Mouse (Mus musculus) intestine, embryonic 16.5 days (tissue): ENCODE data around the gene Fgfr2. TPM values are rescaled to one million over a fixed set of nuclear protein-coding genes. Genes with fewer than 3 reads are reported as not detected.

ENCODE experiments used
- ATAC-seq: fragments of 200-750 bp; cut with Nextera tagmentation; 2 replicates; pipeline ENCODE4 v1.8.0; 2017; ENCODE audit warnings: moderate TSS enrichment, moderate library complexity
- H3K27ac ChIP-seq: fragments of 300-500 bp; sonication (generic); 2 replicates; pipeline ENCODE4 v1.5.1; 2014; ENCODE audit warnings: mild to moderate bottlenecking, low read length
- H3K27me3 ChIP-seq: fragments of 300-500 bp; sonication (generic); replicated peaks from 2 replicates; pipeline ENCODE4 v1.6.1; 2014; ENCODE audit warnings: low read length, control low read depth, mixed read lengths; ENCODE audit not compliant: control insufficient read depth, insufficient read depth
- H3K36me3 ChIP-seq: fragments of 300-500 bp; sonication (generic); 2 replicates; pipeline ENCODE4 v1.6.1; 2014; ENCODE audit warnings: low read length, control low read depth; ENCODE audit not compliant: control insufficient read depth, insufficient read depth
- H3K4me1 ChIP-seq: fragments of 300-500 bp; sonication (generic); 2 replicates; pipeline ENCODE4 v1.6.1; 2014; ENCODE audit warnings: low read length, control low read depth, mixed read lengths; ENCODE audit not compliant: control insufficient read depth, insufficient read depth
- H3K4me2 ChIP-seq: fragments of 300-500 bp; sonication (generic); 2 replicates; pipeline ENCODE4 v1.6.1; 2014; ENCODE audit warnings: low read depth, low read length, control low read depth
- H3K4me3 ChIP-seq: fragments of 300-500 bp; sonication (generic); 2 replicates; pipeline ENCODE4 v1.5.1; 2014; ENCODE audit warnings: mild to moderate bottlenecking, low read length
- H3K9ac ChIP-seq: fragments of 300-500 bp; sonication (generic); 2 replicates; pipeline ENCODE4 v1.6.1; 2014; ENCODE audit warnings: low read depth, low read length
- H3K9me3 ChIP-seq: fragments of 300-500 bp; sonication (generic); 2 replicates; pipeline ENCODE4 v1.6.1; 2016; ENCODE audit warnings: low read length, control low read depth; ENCODE audit not compliant: control insufficient read depth
- WGBS: fragments of 180-500 bp; shearing (Covaris S2); extraction: QIAGEN DNeasy Blood & Tissue Kit; methylation state at CpG from one replicate; pipeline ENCODE4 v1.1.7; 2014; 5-methylcytosine and 5-hydroxymethylcytosine counted together
- polyA plus RNA-seq: library from polyadenylated mRNA; unstranded; fragments of >200 nt; fragmentation: Nextera tagmentation; extraction: Ambion mirVana; gene quantifications from 2 replicates; pipeline ENCODE4 v1.2.1, GENCODE M21; 2015

Gene Fgfr2
- polyA plus RNA-seq, 1 experiment from 2014 or later: 47.3 TPM

- no peaks in the 10 kb centered on the region for H3K27me3 ChIP-seq
- H3K9me3 ChIP-seq: 0 out of 2 replicates have a peak, but pooled peaks cover 4% of the 10 kb centered on the region
- WGBS: 18% methylated on average over 10 of the region's 10 CpGs
- H3K9ac ChIP-seq: peak overlapping the region; percentile 50
- peak overlapping the region; percentile 25; the same call in 1 of the 2 replicates for H3K27ac ChIP-seq
- H3K36me3 ChIP-seq: 0 out of 2 replicates have a peak, but pooled peaks cover 2% of the 10 kb centered on the region
- H3K4me1 ChIP-seq: no peaks in the 10 kb centered on the region; the same call in 1 of the 2 replicates
- peak overlapping the region; percentile 58 for H3K4me2 ChIP-seq
- peak overlapping the region; percentile 34 for H3K4me3 ChIP-seq
- ATAC-seq: no peak
These were observed 2546.2 kb downstream of the Fgfr2 start for GRCm38 (mm10) chr7:130576981-130577380.

DNA sequence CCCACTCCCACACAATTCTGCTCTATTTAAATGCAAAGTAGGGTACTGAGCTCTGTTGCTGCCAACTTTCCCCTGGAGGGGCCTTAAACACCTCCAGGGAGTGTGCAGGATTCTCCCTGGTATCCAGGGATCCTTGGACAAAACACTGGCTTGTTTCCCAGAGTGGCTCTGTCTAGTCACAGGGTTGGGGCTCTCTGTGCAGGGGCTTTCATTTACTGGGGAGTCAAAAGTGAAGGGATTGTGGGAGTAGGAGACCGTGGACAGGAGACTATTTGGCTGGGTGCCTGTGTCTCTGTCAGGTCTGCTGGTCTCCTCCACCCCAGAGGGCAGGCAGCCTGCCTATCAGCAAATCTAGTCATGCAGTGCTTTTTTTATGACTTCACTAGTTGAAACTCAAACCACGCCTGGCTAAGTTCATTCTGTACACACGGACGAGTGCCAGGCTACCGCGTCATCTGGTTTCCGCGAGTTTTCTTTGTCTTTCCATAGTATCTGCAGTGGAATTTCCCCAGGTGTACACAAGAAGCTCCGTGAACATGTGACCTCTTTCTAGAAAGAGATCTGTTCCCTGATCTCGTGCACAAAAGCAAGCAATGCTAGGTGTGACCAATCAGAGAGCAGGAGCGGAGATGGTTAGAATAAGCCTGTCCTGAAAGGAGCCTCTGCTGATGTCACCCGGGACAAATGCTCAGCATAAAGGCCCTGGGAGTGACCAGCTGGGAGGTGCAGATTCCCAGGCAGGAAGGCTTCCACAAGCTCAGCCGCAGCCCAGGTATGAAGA, 2548.7 kb downstream of the Fgfr2 start:
- peak overlapping the region; percentile 74 for H3K27ac ChIP-seq
- H3K27me3 ChIP-seq: no peaks in the 10 kb centered on the region
- H3K4me3 ChIP-seq: peak overlapping the region; percentile 20
- peaks cover 10% of the 10 kb centered on the region for H3K4me1 ChIP-seq
- H3K4me2 ChIP-seq: peak overlapping the region; percentile 31
- 30% methylated on average over 13 of the region's 13 CpGs for WGBS
- H3K9me3 ChIP-seq: no peaks in the 10 kb centered on the region
- H3K36me3 ChIP-seq: no peaks in the 10 kb centered on the region
- H3K9ac ChIP-seq: peak overlapping the region; percentile 46
- peak; percentile 82 for ATAC-seq

DNA sequence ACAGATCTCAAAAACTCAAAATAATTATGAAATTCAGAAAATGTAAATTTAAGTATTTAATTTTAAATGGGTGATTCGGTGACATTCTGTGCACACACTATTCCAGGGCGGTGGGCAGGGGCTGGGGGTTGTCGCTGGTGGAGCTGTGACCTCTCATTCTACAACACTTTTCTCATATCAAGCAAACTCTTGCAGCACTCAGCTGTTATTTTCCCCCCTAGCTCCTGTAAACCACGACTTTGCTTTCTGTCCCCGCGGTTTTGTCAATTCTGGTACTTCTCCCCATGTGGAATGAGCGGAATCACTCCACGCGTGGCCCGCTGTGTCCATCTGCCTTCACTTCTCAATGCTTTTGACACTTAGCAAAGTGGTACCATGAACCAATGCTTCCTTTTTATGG, 2549.4 kb downstream of the Fgfr2 start:
- Histone ChIP-seq H3K27me3 (no peaks in the 10 kb centered on the region), H3K9me3 (no peaks in the 10 kb centered on the region), H3K4me3 (no peak overlapping the region), H3K4me1 (peaks cover 17% of the 10 kb centered on the region), H3K36me3 (no peaks in the 10 kb centered on the region), H3K9ac (no peak overlapping the region), H3K4me2 (no peak overlapping the region), H3K27ac (no peak overlapping the region)
- 92% methylated on average over 10 of the region's 10 CpGs for WGBS
- ATAC-seq: no peak

DNA sequence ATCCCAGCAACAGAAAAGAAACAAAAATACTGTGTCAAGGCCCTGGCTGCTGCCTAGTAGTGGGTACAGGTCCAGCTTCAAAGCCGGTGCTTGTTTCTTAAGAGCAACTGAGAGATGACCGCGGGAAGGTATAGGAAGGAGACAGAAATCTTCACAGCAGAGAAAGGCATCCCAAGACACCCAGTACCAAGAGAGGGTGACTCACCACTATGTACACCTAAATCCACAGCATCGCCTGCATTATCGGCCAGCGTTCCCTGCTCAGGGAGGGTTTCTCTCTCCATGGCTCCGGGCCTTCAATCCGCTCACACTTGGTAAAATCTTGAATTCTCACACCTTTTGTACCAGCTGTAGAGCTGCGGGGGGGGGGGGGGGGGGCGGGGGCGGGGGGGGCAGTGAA, 2550.3 kb downstream of the Fgfr2 start, which contains the start of gene Nsmce4a:
Nsmce4a (minus strand) TSS at position 298 of the 400 bp plus-strand sequence.
- Histone ChIP-seq H3K4me3 (no peak within 1 kb of the TSS), H3K4me2 (no peak within 1 kb of the TSS), H3K36me3 (no peaks in the 10 kb centered on the region), H3K27me3 (no peaks in the 10 kb centered on the region), H3K9ac (no peak within 1 kb of the TSS), H3K4me1 (peaks cover 17% of the 10 kb centered on the region), H3K27ac (no peak within 1 kb of the TSS), H3K9me3 (no peaks in the 10 kb centered on the region)
- ATAC-seq: no peak
- WGBS: 84% methylated on average over 8 of the region's 11 CpGs

DNA sequence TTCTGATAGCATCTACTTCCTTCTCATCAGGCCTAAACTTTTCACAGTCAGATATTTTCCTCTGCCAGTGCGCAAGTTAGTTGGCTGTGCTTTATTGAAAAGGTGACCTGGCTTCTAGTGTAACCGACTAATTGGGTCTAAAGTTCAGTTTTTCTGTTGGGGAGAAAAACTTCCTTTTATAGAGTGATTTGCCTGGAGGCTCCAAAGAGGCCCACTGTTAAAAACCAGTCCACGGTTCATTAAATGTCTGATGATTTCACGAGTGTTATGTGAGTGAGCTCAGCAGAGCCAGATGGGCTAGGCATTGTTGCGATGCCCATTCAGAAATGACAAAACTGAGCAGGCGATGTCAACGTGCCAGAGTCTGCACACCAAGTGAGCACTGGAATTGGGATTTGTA, 2552.7 kb downstream of the Fgfr2 start:
- H3K36me3 ChIP-seq: no peaks in the 10 kb centered on the region
- WGBS: 64% methylated on average over 7 of the region's 7 CpGs
- no peak overlapping the region for H3K9ac ChIP-seq
- peak; percentile 41; the same call in 1 of the 2 replicates for ATAC-seq
- peak overlapping the region; percentile 85 for H3K27ac ChIP-seq
- no peaks in the 10 kb centered on the region for H3K9me3 ChIP-seq
- H3K4me2 ChIP-seq: no peak overlapping the region
- peaks cover 17% of the 10 kb centered on the region for H3K4me1 ChIP-seq
- H3K27me3 ChIP-seq: no peaks in the 10 kb centered on the region
- no peak overlapping the region for H3K4me3 ChIP-seq

DNA sequence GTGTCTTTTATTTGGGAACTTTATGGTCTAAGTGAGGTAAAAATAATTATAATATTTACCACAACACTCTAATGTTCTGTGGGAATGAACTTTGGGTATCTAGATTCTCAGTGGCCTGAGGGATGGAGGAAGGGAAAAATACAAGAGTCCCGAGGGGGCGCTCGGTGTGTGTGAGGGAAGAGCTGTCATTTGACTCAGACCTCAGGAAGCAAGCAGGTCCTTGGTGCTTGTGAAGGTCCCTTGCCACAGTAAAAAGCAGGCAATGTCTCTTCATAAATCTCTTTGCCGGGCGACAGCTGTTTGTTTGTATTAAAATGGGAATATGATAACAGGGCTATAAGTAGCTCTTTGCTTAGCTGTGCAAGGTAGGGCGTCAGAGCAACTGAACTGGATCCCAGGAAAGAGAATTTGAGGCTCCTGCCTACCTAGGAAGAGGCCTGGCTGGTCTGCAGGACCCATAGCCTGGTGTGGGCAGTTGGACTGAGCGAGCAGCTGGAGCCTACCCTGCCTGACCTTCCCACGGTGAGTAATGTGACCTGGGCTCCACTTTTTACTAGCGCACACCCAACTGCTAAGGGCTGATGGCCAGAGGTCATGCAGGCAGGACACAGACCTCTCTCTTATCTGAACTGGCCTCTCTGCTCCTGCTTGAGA, 2554.2 kb downstream of the Fgfr2 start:
- H3K27ac ChIP-seq: peak overlapping the region; percentile 69
- H3K9me3 ChIP-seq: no peaks in the 10 kb centered on the region
- peak; percentile 45 for ATAC-seq
- H3K9ac ChIP-seq: no peak overlapping the region
- H3K4me3 ChIP-seq: no peak overlapping the region
- H3K27me3 ChIP-seq: no peaks in the 10 kb centered on the region
- no peak overlapping the region for H3K4me2 ChIP-seq
- WGBS: 34% methylated on average over 9 of the region's 9 CpGs
- no peaks in the 10 kb centered on the region for H3K36me3 ChIP-seq
- peaks cover 17% of the 10 kb centered on the region for H3K4me1 ChIP-seq

- Histone ChIP-seq H3K36me3 (no peaks in the 10 kb centered on the region), H3K27me3 (no peaks in the 10 kb centered on the region), H3K9ac (no peak overlapping the region), H3K4me3 (no peak overlapping the region), H3K27ac (no peak overlapping the region), H3K9me3 (no peaks in the 10 kb centered on the region), H3K4me2 (no peak overlapping the region), H3K4me1 (peaks cover 7% of the 10 kb centered on the region)
- 71% methylated on average over 3 of the region's 3 CpGs for WGBS
- ATAC-seq: no peak
These were observed 2558.6 kb downstream of the Fgfr2 start for GRCm38 (mm10) chr7:130564596-130564995.

GRCm38 (mm10) chr7:130563880-130564279, 2559.3 kb downstream of the Fgfr2 start:
- 61% methylated on average over 4 of the region's 4 CpGs for WGBS
- no peak for ATAC-seq
- H3K27ac ChIP-seq: no peak overlapping the region
- no peak overlapping the region for H3K4me3 ChIP-seq
- no peak overlapping the region for H3K4me2 ChIP-seq
- no peak overlapping the region for H3K9ac ChIP-seq
- peaks cover 2% of the 10 kb centered on the region for H3K4me1 ChIP-seq
- no peaks in the 10 kb centered on the region for H3K27me3 ChIP-seq
- H3K9me3 ChIP-seq: no peaks in the 10 kb centered on the region
- no peaks in the 10 kb centered on the region for H3K36me3 ChIP-seq

GRCm38 (mm10) chr7:130563276-130563675, 2559.9 kb downstream of the Fgfr2 start:
- Histone ChIP-seq H3K27me3 (no peaks in the 10 kb centered on the region), H3K9me3 (no peaks in the 10 kb centered on the region), H3K4me2 (no peak overlapping the region), H3K9ac (no peak overlapping the region), H3K4me3 (no peak overlapping the region), H3K27ac (no peak overlapping the region), H3K36me3 (no peaks in the 10 kb centered on the region), H3K4me1 (no peaks in the 10 kb centered on the region)
- WGBS: 85% methylated on average over 4 of the region's 4 CpGs
- ATAC-seq: no peak
